Mouse (Mus musculus): ENCODE results near the gene Zfhx3.

The Zfhx3 gene

GRCm38 (mm10) chr8:108708833-108709387, 766.5 kb downstream of the Zfhx3 start:
- DNase-seq = no peak

- no peak for DNase-seq
These were observed 767.0 kb downstream of the Zfhx3 start for GRCm38 (mm10) chr8:108709441-108709840.

GRCm38 (mm10) chr8:108709928-108710606, 767.6 kb downstream of the Zfhx3 start:
- DNase-seq = no peak

- no peak for DNase-seq
These were observed 768.4 kb downstream of the Zfhx3 start for GRCm38 (mm10) chr8:108710607-108711489.

GRCm38 (mm10) chr8:108711490-108711793, 769.0 kb downstream of the Zfhx3 start:
- no peak for DNase-seq

GRCm38 (mm10) chr8:108712001-108712411, 769.6 kb downstream of the Zfhx3 start:
- DNase-seq = no peak

GRCm38 (mm10) chr8:108712607-108713006, 770.2 kb downstream of the Zfhx3 start:
- no peak for DNase-seq

GRCm38 (mm10) chr8:108713346-108714142, 771.1 kb downstream of the Zfhx3 start:
- no peak for DNase-seq

- no peak for DNase-seq
These were observed 771.7 kb downstream of the Zfhx3 start for GRCm38 (mm10) chr8:108714143-108714635.

- peak; percentile 31 to 46 for DNase-seq
These were observed 772.4 kb downstream of the Zfhx3 start for GRCm38 (mm10) chr8:108714636-108715415.

GRCm38 (mm10) chr8:108715416-108715948, 773.0 kb downstream of the Zfhx3 start:
- DNase-seq = no peak

GRCm38 (mm10) chr8:108716291-108716811, 773.9 kb downstream of the Zfhx3 start:
- DNase-seq = no peak

GRCm38 (mm10) chr8:108717545-108717944, 775.1 kb downstream of the Zfhx3 start:
- DNase-seq = no peak

GRCm38 (mm10) chr8:108718031-108718430, 775.6 kb downstream of the Zfhx3 start:
- DNase-seq = no peak

GRCm38 (mm10) chr8:108720840-108721239, 778.4 kb downstream of the Zfhx3 start:
- DNase-seq = no peak

- no peak for DNase-seq
These were observed 780.4 kb downstream of the Zfhx3 start for GRCm38 (mm10) chr8:108722671-108723513.

GRCm38 (mm10) chr8:108723636-108724035, 781.2 kb downstream of the Zfhx3 start:
- DNase-seq = no peak

GRCm38 (mm10) chr8:108724818-108725506, 782.5 kb downstream of the Zfhx3 start:
- no peak for DNase-seq

- no peak for DNase-seq
These were observed 783.2 kb downstream of the Zfhx3 start for GRCm38 (mm10) chr8:108725631-108726030.

Data from thymus, postnatal 36 days (tissue).